Mouse (Mus musculus): Measurements from ENCODE around the gene Ube4a. TPM values are rescaled to one million over a fixed set of nuclear protein-coding genes. Genes with fewer than 3 reads are reported as not detected.

Gene Ube4a
- 10.6 TPM for polyA plus RNA-seq (2014; fragmentation: Illumina TruSeq; extraction: RNeasy Lipid Tissue Mini Kit (QIAGEN cat#74804); ENCODE audit: insufficient read depth, low read depth, low replicate concordance)

GRCm38 (mm10) chr9:44965126-44965832 is at the start of gene Ube4a:
Ube4a (minus strand) TSS chr9:44965600.

DNA sequence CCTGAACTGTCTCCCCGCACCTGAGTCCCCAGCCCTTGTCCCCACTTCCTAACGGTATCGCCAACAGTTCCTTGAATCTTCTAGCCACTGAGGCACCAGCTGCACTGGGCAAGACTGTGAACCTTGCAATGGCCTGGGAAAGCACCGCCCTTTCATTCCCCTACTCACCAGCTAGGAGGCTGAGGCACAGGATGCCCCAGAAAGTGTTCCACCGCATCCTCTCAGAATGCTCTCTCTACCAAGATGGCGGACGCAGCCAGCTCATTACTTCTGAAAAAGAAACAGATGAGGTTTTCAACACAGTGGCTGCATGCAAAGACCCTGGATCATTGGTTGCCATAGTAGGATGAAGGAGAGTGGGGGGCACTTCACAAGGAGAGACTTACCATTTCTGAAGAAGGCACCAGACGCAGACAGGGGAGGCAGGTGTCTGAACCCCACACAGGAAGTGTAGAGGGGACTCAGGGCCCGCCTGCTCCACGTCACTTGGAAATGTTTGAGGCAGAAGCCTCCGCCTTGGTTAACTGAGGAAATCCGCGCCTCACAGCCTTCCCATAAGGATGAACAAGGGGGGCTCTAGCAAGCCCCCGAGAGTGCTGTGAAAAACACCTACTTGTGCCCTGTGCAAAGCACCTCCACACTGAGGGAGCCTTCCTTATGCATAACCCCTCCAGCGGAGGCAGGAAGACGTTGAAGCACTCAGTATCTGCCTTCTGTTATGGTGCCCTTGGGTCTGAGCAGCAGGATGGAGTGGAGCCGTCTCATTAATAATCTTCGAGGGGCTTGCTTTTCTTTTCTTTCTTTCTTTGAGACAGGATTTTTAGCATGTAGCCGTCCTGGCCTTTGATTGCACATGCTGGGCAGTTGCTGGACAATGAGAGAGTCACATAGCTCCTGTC is 44.0 kb upstream of the Ube4a start, which contains the start of gene Cd3e:
Cd3e (minus strand) TSS at position 448 of the 899 bp plus-strand sequence.

DNA sequence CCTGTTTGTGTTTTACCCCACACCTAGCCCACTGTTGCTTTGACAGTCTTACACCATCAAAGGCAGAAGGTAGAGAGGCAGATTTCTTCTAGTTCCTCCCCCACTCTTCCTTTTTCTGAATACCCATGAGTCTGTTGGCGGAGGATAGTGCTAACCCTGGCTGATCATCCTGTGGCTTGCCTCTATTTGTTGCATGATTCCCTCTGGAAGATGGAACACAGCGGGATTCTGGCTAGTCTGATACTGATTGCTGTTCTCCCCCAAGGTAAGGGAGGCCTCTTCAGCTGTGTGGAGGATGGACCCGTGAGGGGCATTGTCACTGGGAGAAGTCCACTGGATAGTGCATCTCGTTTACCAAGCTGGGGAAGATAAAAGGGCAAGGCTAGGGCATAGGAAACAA is 16.3 kb upstream of the Ube4a start, which contains the start of gene Cd3d:
Cd3d (plus strand) TSS at position 111 of the 400 bp plus-strand sequence.

GRCm38 (mm10) chr9:44980242-44980641 is 14.8 kb upstream of the Ube4a start, which contains the start of gene Cd3g:
Cd3g (minus strand) TSS chr9:44980431.

GRCm38 (mm10) chr9:44920374-44921122 is 44.9 kb downstream of the Ube4a start, which contains the start of gene Atp5l:
Atp5l (minus strand) TSS chr9:44920742.

DNA sequence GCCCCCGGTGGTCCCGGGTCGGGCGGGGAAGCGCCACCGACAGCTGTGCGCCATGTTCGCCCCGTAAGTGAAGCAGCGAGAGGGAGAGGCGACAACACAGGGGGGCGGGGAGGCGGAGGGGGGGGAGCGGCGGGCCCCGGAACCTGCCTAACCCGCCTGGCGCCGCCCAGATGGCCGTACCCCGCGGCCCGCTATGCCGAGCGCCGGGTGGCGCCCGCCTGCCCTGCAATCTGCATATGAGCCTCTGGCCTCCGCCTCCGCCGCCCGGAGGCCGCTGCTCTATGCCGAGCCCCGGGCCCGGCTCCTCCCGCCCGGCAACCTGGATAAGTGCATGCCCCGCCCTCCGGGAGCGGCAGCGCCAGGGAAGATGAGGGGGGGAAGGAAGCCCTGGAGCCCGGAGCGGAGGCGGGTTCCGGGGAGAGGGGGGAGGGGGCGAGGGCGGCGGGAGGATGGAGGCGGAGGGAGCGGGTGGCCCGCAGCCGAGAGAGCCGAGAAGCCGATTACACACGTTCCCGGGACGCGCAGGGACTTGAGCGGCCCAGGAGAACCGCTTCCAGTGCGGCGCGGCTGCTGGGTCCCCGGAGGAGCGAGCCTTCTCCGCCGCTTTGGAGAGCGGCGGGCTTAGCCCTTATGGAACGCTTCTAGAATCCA is 84.1 kb downstream of the Ube4a start, which contains the start of gene Kmt2a:
Kmt2a (minus strand) TSS at position 76 of the 651 bp plus-strand sequence.

Other genes starting within 250 kb of the Ube4a start
- gene Phldb1, start 230.4 kb downstream of the Ube4a start, polyA plus RNA-seq (2014; fragmentation: Illumina TruSeq; extraction: RNeasy Lipid Tissue Mini Kit (QIAGEN cat#74804); ENCODE audit: insufficient read depth, low read depth, low replicate concordance): 23.8 TPM
- 47.9 TPM for gene Arcn1, start 197.8 kb downstream of the Ube4a start, polyA plus RNA-seq (2014; fragmentation: Illumina TruSeq; extraction: RNeasy Lipid Tissue Mini Kit (QIAGEN cat#74804); ENCODE audit: insufficient read depth, low read depth, low replicate concordance)
- gene Ift46, start 197.7 kb downstream of the Ube4a start, polyA plus RNA-seq (2014; fragmentation: Illumina TruSeq; extraction: RNeasy Lipid Tissue Mini Kit (QIAGEN cat#74804); ENCODE audit: insufficient read depth, low read depth, low replicate concordance): 39.4 TPM
- gene Tmem25, start 166.3 kb downstream of the Ube4a start, polyA plus RNA-seq (2014; fragmentation: Illumina TruSeq; extraction: RNeasy Lipid Tissue Mini Kit (QIAGEN cat#74804); ENCODE audit: insufficient read depth, low read depth, low replicate concordance): 1.5 TPM
- 17.0 TPM for gene Ttc36, start 162.5 kb downstream of the Ube4a start, polyA plus RNA-seq (2014; fragmentation: Illumina TruSeq; extraction: RNeasy Lipid Tissue Mini Kit (QIAGEN cat#74804); ENCODE audit: insufficient read depth, low read depth, low replicate concordance)
- gene Kmt2a, start 84.3 kb downstream of the Ube4a start, polyA plus RNA-seq (2014; fragmentation: Illumina TruSeq; extraction: RNeasy Lipid Tissue Mini Kit (QIAGEN cat#74804); ENCODE audit: insufficient read depth, low read depth, low replicate concordance): 3.3 TPM
- 733 TPM for gene Atp5l, start 44.9 kb downstream of the Ube4a start, polyA plus RNA-seq (2014; fragmentation: Illumina TruSeq; extraction: RNeasy Lipid Tissue Mini Kit (QIAGEN cat#74804); ENCODE audit: insufficient read depth, low read depth, low replicate concordance)
- gene Cd3g, start 14.8 kb upstream of the Ube4a start, polyA plus RNA-seq (2014; fragmentation: Illumina TruSeq; extraction: RNeasy Lipid Tissue Mini Kit (QIAGEN cat#74804); ENCODE audit: insufficient read depth, low read depth, low replicate concordance): 14.7 TPM
- gene Cd3d, start 16.2 kb upstream of the Ube4a start, polyA plus RNA-seq (2014; fragmentation: Illumina TruSeq; extraction: RNeasy Lipid Tissue Mini Kit (QIAGEN cat#74804); ENCODE audit: insufficient read depth, low read depth, low replicate concordance): 12.3 TPM
- 5.1 TPM for gene Cd3e, start 44.0 kb upstream of the Ube4a start, polyA plus RNA-seq (2014; fragmentation: Illumina TruSeq; extraction: RNeasy Lipid Tissue Mini Kit (QIAGEN cat#74804); ENCODE audit: insufficient read depth, low read depth, low replicate concordance)
- 1.9 TPM for gene Mpzl2, start 74.2 kb upstream of the Ube4a start, polyA plus RNA-seq (2014; fragmentation: Illumina TruSeq; extraction: RNeasy Lipid Tissue Mini Kit (QIAGEN cat#74804); ENCODE audit: insufficient read depth, low read depth, low replicate concordance)
- gene Mpzl3, start 89.6 kb upstream of the Ube4a start, polyA plus RNA-seq (2014; fragmentation: Illumina TruSeq; extraction: RNeasy Lipid Tissue Mini Kit (QIAGEN cat#74804); ENCODE audit: insufficient read depth, low read depth, low replicate concordance): 2.6 TPM
- gene Jaml, start 113.6 kb upstream of the Ube4a start, polyA plus RNA-seq (2014; fragmentation: Illumina TruSeq; extraction: RNeasy Lipid Tissue Mini Kit (QIAGEN cat#74804); ENCODE audit: insufficient read depth, low read depth, low replicate concordance): 4.2 TPM
- gene Scn2b, start 152.2 kb upstream of the Ube4a start, polyA plus RNA-seq (2014; fragmentation: Illumina TruSeq; extraction: RNeasy Lipid Tissue Mini Kit (QIAGEN cat#74804); ENCODE audit: insufficient read depth, low read depth, low replicate concordance): 0.14 TPM
- gene Scn4b, start 172.8 kb upstream of the Ube4a start, polyA plus RNA-seq (2014; fragmentation: Illumina TruSeq; extraction: RNeasy Lipid Tissue Mini Kit (QIAGEN cat#74804); ENCODE audit: insufficient read depth, low read depth, low replicate concordance): 0.30 TPM
- gene BC049352, start 216.4 kb upstream of the Ube4a start, polyA plus RNA-seq (2014; fragmentation: Illumina TruSeq; extraction: RNeasy Lipid Tissue Mini Kit (QIAGEN cat#74804); ENCODE audit: insufficient read depth, low read depth, low replicate concordance): not detected
- gene Tmprss4, start 238.5 kb upstream of the Ube4a start, polyA plus RNA-seq (2014; fragmentation: Illumina TruSeq; extraction: RNeasy Lipid Tissue Mini Kit (QIAGEN cat#74804); ENCODE audit: insufficient read depth, low read depth, low replicate concordance): 16.3 TPM

Measured in lung, adult 10 weeks (tissue).